Mouse (Mus musculus) midbrain, postnatal 0 days (tissue): ENCODE measurements around the gene Mcrip1. TPM values are rescaled to one million over a fixed set of nuclear protein-coding genes. Genes with fewer than 3 reads are reported as not detected.

Source experiments
- ATAC-seq: fragments of 200-750 bp; cut with Nextera tagmentation; 2 replicates; pipeline ENCODE4 v1.8.0; 2017; ENCODE audit warnings: moderate number of reproducible peaks, mild to moderate bottlenecking, moderate TSS enrichment, moderate library complexity; ENCODE audit not compliant: low FRiP score
- DNase-seq: peaks from one replicate; pipeline ENCODE4 v3.0.0-alpha.2; 2015; ENCODE audit warnings: low spot score
- H3K27ac ChIP-seq: fragments of 300-500 bp; sonication (generic); 2 replicates; pipeline ENCODE4 v1.5.1; 2014; ENCODE audit warnings: low read depth, mild to moderate bottlenecking, low read length, mixed read lengths
- H3K27me3 ChIP-seq: fragments of 300-500 bp; sonication (generic); 2 replicates; pipeline ENCODE4 v1.6.1; 2014; ENCODE audit warnings: low read length, control low read depth, mixed read lengths; ENCODE audit not compliant: insufficient read depth
- H3K36me3 ChIP-seq: fragments of 300-500 bp; sonication (generic); 2 replicates; pipeline ENCODE4 v1.6.1; 2014; ENCODE audit warnings: low read length, control low read depth, mixed read lengths; ENCODE audit not compliant: insufficient read depth
- H3K4me1 ChIP-seq: fragments of 300-500 bp; sonication (generic); 2 replicates; pipeline ENCODE4 v1.6.1; 2014; ENCODE audit warnings: mild to moderate bottlenecking, control low read depth, antibody characterized with exemption, low read length, mixed read lengths; ENCODE audit not compliant: insufficient read depth
- H3K4me2 ChIP-seq: fragments of 300-500 bp; sonication (generic); 2 replicates; pipeline ENCODE4 v1.6.1; 2014; ENCODE audit warnings: low read depth, mild to moderate bottlenecking, low read length, mixed read lengths; ENCODE audit not compliant: poor library complexity, severe bottlenecking
- H3K4me3 ChIP-seq: fragments of 300-500 bp; sonication (generic); 2 replicates; pipeline ENCODE4 v1.5.1; 2014; ENCODE audit warnings: low read depth, mild to moderate bottlenecking, low read length, moderate library complexity
- H3K9ac ChIP-seq: fragments of 300-500 bp; sonication (generic); replicated peaks from 2 replicates; pipeline ENCODE4 v1.6.1; 2014; ENCODE audit warnings: mild to moderate bottlenecking, low read length, moderate library complexity, mixed read lengths; ENCODE audit not compliant: poor library complexity, severe bottlenecking
- H3K9me3 ChIP-seq: fragments of 300-500 bp; sonication (generic); 2 replicates; pipeline ENCODE4 v1.6.1; 2016; ENCODE audit warnings: low read length, control low read depth
- CTCF ChIP-seq: IDR thresholded peaks from 2 replicates; pipeline ENCODE4 v1.5.1; 2016; ENCODE audit warnings: antibody characterized with exemption, mild to moderate bottlenecking
- WGBS: fragments of 180-500 bp; shearing (Covaris S2); extraction: QIAGEN DNeasy Blood & Tissue Kit; methylation state at CpG from one replicate; pipeline ENCODE4 v1.1.7; 2014; 5-methylcytosine and 5-hydroxymethylcytosine counted together
- polyA plus RNA-seq: library from polyadenylated mRNA; unstranded; fragments of >200 nt; fragmentation: Nextera tagmentation; extraction: Ambion mirVana; gene quantifications from 2 replicates; pipeline ENCODE4 v1.2.1, GENCODE M21; 2015
- total RNA-seq: library from RNA; depleted of rRNA; stranded (reverse); fragments of >200 nt; gene quantifications from 2 replicates; pipeline ENCODE4 v1.2.3, GENCODE M21; 2014

Mcrip1 gene
- total and polyA plus RNA-seq, 2 experiments from 2014 or later: 138 to 243 TPM

GRCm38 (mm10) chr11:120520967-120521540 lies 28.5 kb downstream of the Mcrip1 start:
- DNase-seq (peak; percentile 63), ATAC-seq (no peak)
- 73% methylated on average over 5 of the region's 5 CpGs for WGBS
- Histone ChIP-seq H3K27me3 (no peaks in the 10 kb centered on the region), H3K9me3 (no peaks in the 10 kb centered on the region), H3K4me3 (no peak overlapping the region), H3K4me1 (no peaks in the 10 kb centered on the region), H3K4me2 (no peak overlapping the region), H3K9ac (0 out of 2 replicates have a peak overlapping the region, but pooled peaks have one; percentile 13), H3K27ac (no peak overlapping the region), H3K36me3 (no peaks in the 10 kb centered on the region)
- no peak for TF ChIP-seq CTCF

DNA sequence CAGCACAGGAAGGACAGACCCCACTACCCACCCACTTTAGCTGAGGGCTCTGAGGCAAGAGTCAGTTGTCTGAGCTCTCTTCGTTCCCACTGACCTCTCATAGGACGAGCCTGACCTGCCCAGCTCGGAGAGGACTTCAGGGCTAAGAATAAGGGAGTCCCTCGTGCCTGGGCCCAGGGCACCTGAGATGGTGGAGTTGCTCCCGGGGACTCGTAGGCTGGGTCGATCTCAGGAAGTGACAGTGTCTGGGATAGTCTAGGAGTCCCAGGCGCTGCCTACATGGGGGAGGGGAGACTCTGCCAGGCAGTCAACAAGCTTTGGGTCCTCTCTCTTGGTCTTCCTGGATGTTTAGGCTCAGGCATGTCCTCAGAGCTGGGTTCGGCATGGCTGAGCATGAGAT lies 29.0 kb downstream of the Mcrip1 start:
- no peaks in the 10 kb centered on the region for H3K9me3 ChIP-seq
- H3K4me3 ChIP-seq: no peak overlapping the region
- ATAC-seq (no peak), DNase-seq (no peak)
- 0 out of 2 replicates have a peak overlapping the region, but pooled peaks have one; percentile 13 for H3K9ac ChIP-seq
- no peak overlapping the region for H3K27ac ChIP-seq
- H3K36me3 ChIP-seq: no peaks in the 10 kb centered on the region
- TF ChIP-seq CTCF: no peak
- H3K4me1 ChIP-seq: no peaks in the 10 kb centered on the region
- WGBS: 73% methylated on average over 9 of the region's 9 CpGs
- H3K4me2 ChIP-seq: no peak overlapping the region
- H3K27me3 ChIP-seq: no peaks in the 10 kb centered on the region

- ATAC-seq (no peak), DNase-seq (no peak)
- H3K36me3 ChIP-seq: no peaks in the 10 kb centered on the region
- H3K4me2 ChIP-seq: no peak overlapping the region
- H3K27ac ChIP-seq: no peak overlapping the region
- no peaks in the 10 kb centered on the region for H3K4me1 ChIP-seq
- H3K27me3 ChIP-seq: no peaks in the 10 kb centered on the region
- 52% methylated on average over 9 of the region's 9 CpGs for WGBS
- TF ChIP-seq CTCF: no peak
- no peak overlapping the region for H3K4me3 ChIP-seq
- H3K9me3 ChIP-seq: no peaks in the 10 kb centered on the region
- no peak overlapping the region for H3K9ac ChIP-seq
Measured at GRCm38 (mm10) chr11:120519738-120520137, 29.8 kb downstream of the Mcrip1 start.

- Histone ChIP-seq H3K27me3 (no peaks in the 10 kb centered on the region), H3K4me2 (no peak overlapping the region), H3K27ac (no peak overlapping the region), H3K9me3 (no peaks in the 10 kb centered on the region), H3K4me3 (no peak overlapping the region), H3K9ac (no peak overlapping the region), H3K4me1 (no peaks in the 10 kb centered on the region), H3K36me3 (no peaks in the 10 kb centered on the region)
- DNase-seq (no peak), ATAC-seq (no peak)
- TF ChIP-seq CTCF: no peak
- 76% methylated on average over 6 of the region's 6 CpGs for WGBS
Measured at GRCm38 (mm10) chr11:120518558-120518957, 31.0 kb downstream of the Mcrip1 start.

- no peaks in the 10 kb centered on the region for H3K4me1 ChIP-seq
- no peaks in the 10 kb centered on the region for H3K36me3 ChIP-seq
- ATAC-seq (no peak), DNase-seq (no peak)
- H3K9me3 ChIP-seq: no peaks in the 10 kb centered on the region
- no peak overlapping the region for H3K4me2 ChIP-seq
- no peak for TF ChIP-seq CTCF
- H3K9ac ChIP-seq: no peak overlapping the region
- WGBS: 68% methylated on average over 6 of the region's 6 CpGs
- H3K4me3 ChIP-seq: no peak overlapping the region
- H3K27me3 ChIP-seq: no peaks in the 10 kb centered on the region
- no peak overlapping the region for H3K27ac ChIP-seq
Measured at GRCm38 (mm10) chr11:120518027-120518426, 31.5 kb downstream of the Mcrip1 start.

GRCm38 (mm10) chr11:120517147-120517546 lies 32.4 kb downstream of the Mcrip1 start:
- no peak for TF ChIP-seq CTCF
- no peak overlapping the region for H3K4me3 ChIP-seq
- no peak overlapping the region for H3K4me2 ChIP-seq
- H3K4me1 ChIP-seq: no peaks in the 10 kb centered on the region
- DNase-seq (no peak), ATAC-seq (no peak)
- H3K9me3 ChIP-seq: no peaks in the 10 kb centered on the region
- no peaks in the 10 kb centered on the region for H3K27me3 ChIP-seq
- no peak overlapping the region for H3K9ac ChIP-seq
- 63% methylated on average over 4 of the region's 4 CpGs for WGBS
- H3K27ac ChIP-seq: no peak overlapping the region
- no peaks in the 10 kb centered on the region for H3K36me3 ChIP-seq
